Mouse (Mus musculus) sigmoid colon, adult 10 weeks (tissue): ENCODE measurements around the gene Olfr1330. TPM values are rescaled to one million over a fixed set of nuclear protein-coding genes. Genes with fewer than 3 reads are reported as not detected.

Experiments used
- polyA plus RNA-seq: library from polyadenylated mRNA; stranded (reverse); fragments of 350-450 nt; fragmentation: Illumina TruSeq; extraction: RNeasy Lipid Tissue Mini Kit (QIAGEN cat#74804); gene quantifications from one replicate; pipeline ENCODE4 v1.2.3, GENCODE M21; 2014; ENCODE audit warnings: low read depth, low replicate concordance

Olfr1330 gene
- polyA plus RNA-seq: not detected

GRCm38 (mm10) chr4:118888297-118888696 is at the start of gene Olfr1330:
TSS of gene Olfr1330 (plus strand) at chr4:118888597.

GRCm38 (mm10) chr4:118864349-118864748 is 24.0 kb upstream of the Olfr1330 start, which contains the start of gene Olfr1331:
TSS of gene Olfr1331 (plus strand) at chr4:118864649.

GRCm38 (mm10) chr4:118917365-118917764 is 29.0 kb downstream of the Olfr1330 start, which contains the start of gene Olfr1329:
TSS of gene Olfr1329 (minus strand) at chr4:118917465.

GRCm38 (mm10) chr4:118938512-118938911 is 50.1 kb downstream of the Olfr1330 start, which contains the start of gene Olfr1328:
TSS of gene Olfr1328 (minus strand) at chr4:118938612.

Other genes with a start within 250 kb of the Olfr1330 start
- gene Olfr62, start 229.6 kb upstream of the Olfr1330 start, polyA plus RNA-seq: not detected
- not detected for gene Olfr1342, start 195.8 kb upstream of the Olfr1330 start, polyA plus RNA-seq
- not detected for gene Olfr1341, start 185.1 kb upstream of the Olfr1330 start, polyA plus RNA-seq
- not detected for gene Olfr1340, start 168.5 kb upstream of the Olfr1330 start, polyA plus RNA-seq
- not detected for gene Olfr1339, start 156.4 kb upstream of the Olfr1330 start, polyA plus RNA-seq
- not detected for gene Olfr1338, start 129.9 kb upstream of the Olfr1330 start, polyA plus RNA-seq
- gene Olfr1337, start 106.0 kb upstream of the Olfr1330 start, polyA plus RNA-seq: not detected
- not detected for gene Olfr1335, start 78.7 kb upstream of the Olfr1330 start, polyA plus RNA-seq
- not detected for gene Olfr1333, start 52.3 kb upstream of the Olfr1330 start, polyA plus RNA-seq
- not detected for gene Olfr1331, start 23.9 kb upstream of the Olfr1330 start, polyA plus RNA-seq
- not detected for gene Olfr1329, start 28.9 kb downstream of the Olfr1330 start, polyA plus RNA-seq
- not detected for gene Olfr1328, start 50.0 kb downstream of the Olfr1330 start, polyA plus RNA-seq
- not detected for gene Lao1, start 73.0 kb downstream of the Olfr1330 start, polyA plus RNA-seq
- gene Slc2a1, start 220.1 kb downstream of the Olfr1330 start, polyA plus RNA-seq: 14.5 TPM